Mouse (Mus musculus): ENCODE results near the gene Myt1. TPM values are rescaled to one million over a fixed set of nuclear protein-coding genes. Genes with fewer than 3 reads are reported as not detected.

The Myt1 gene
- total RNA-seq, 1 experiment from 2014 or later: 0.29 TPM

Other genes starting within 250 kb of the Myt1 start
- gene Dnajc5, start 242.8 kb upstream of the Myt1 start, total RNA-seq (2017): 47.3 to 71.5 TPM (median 52.6 TPM) in 3 replicates
- gene Uckl1, start 178.4 kb upstream of the Myt1 start, total RNA-seq (2017): 106 to 183 TPM (median 161 TPM) in 3 replicates
- 65.7 to 104 TPM (median 96.6 TPM) in 3 replicates for gene Prpf6, start 171.5 kb upstream of the Myt1 start, total RNA-seq (2017)
- gene Zfp512b, start 170.5 kb upstream of the Myt1 start, total RNA-seq (2017): 6.6 to 20.6 TPM (median 10.2 TPM) in 3 replicates
- gene Samd10, start 164.1 kb upstream of the Myt1 start, total RNA-seq (2017): 1.5 to 5.5 TPM (median 4.5 TPM) in 3 replicates
- not detected in 3 replicates for gene Gm29797, start 106.3 kb upstream of the Myt1 start, total RNA-seq (2017)
- not detected in 3 replicates for gene Sox18, start 91.7 kb upstream of the Myt1 start, total RNA-seq (2017)
- gene Tcea2, start 83.0 kb upstream of the Myt1 start, total RNA-seq (2017): 3.8 to 20.0 TPM (median 10.0 TPM) in 3 replicates
- gene Rgs19, start 69.4 kb upstream of the Myt1 start, total RNA-seq (2017): 102 to 134 TPM (median 128 TPM) in 3 replicates
- gene Lkaaear1, start 64.9 kb upstream of the Myt1 start, total RNA-seq (2017): not detected in 3 replicates
- 0.19 TPM in 1 of 3 replicates, not detected in the others for gene Oprl1, start 48.3 kb upstream of the Myt1 start, total RNA-seq (2017)
- gene Pcmtd2, start 74.5 kb downstream of the Myt1 start, total RNA-seq (2017): 27.3 to 61.6 TPM (median 42.9 TPM) in 3 replicates
- gene Polr3k, start 101.0 kb downstream of the Myt1 start, total RNA-seq (2017): 20.3 to 27.7 TPM (median 24.9 TPM) in 3 replicates
- not detected in 3 replicates for gene Gm14496, start 227.8 kb downstream of the Myt1 start, total RNA-seq (2017)